Mouse (Mus musculus): Measurements from ENCODE around the gene Dmgdh. TPM values are rescaled to one million over a fixed set of nuclear protein-coding genes. Genes with fewer than 3 reads are reported as not detected.

Dmgdh gene
- polyA plus RNA-seq, 1 experiment = not detected

GRCm38 (mm10) chr13:93755084-93755483, 80.9 kb downstream of the Dmgdh start:
- Histone ChIP-seq H3K27ac (ENCODE audit: insufficient read depth, low read length) (no peak overlapping the region), H3K4me3 (ENCODE audit: extremely low read depth, insufficient read depth, insufficient read length) (no peak overlapping the region), H3K4me1 (ENCODE audit: control insufficient read depth, insufficient read depth, insufficient read length) (peaks cover 3% of the 10 kb centered on the region; the same call in 1 of the 2 replicates), H3K27me3 (ENCODE audit: control insufficient read depth, insufficient read depth, low read length) (no peaks in the 10 kb centered on the region), H3K36me3 (ENCODE audit: control insufficient read depth, insufficient read depth, low read length) (no peaks in the 10 kb centered on the region)
- no peak for TF ChIP-seq POLR2A (IDR thresholded peaks at IDR 0.05; ENCODE audit: low read depth, low read length)
- TF ChIP-seq CTCF (IDR thresholded peaks at IDR 0.05; ENCODE audit: extremely low read depth, insufficient read depth, insufficient read length, insufficient replicate concordance) = no peak
- no peak for DNase-seq (ENCODE audit: low read depth in 1 of 2, low spot score in 2 of 2)
- 30% methylated on average over 4 of the region's 4 CpGs for WGBS

- no peaks in the 10 kb centered on the region for H3K36me3 ChIP-seq (ENCODE audit: control insufficient read depth, insufficient read depth, low read length)
- no peak overlapping the region for H3K27ac ChIP-seq (ENCODE audit: insufficient read depth, low read length)
- TF ChIP-seq POLR2A (IDR thresholded peaks at IDR 0.05; ENCODE audit: low read depth, low read length) (no peak), CTCF (IDR thresholded peaks at IDR 0.05; ENCODE audit: extremely low read depth, insufficient read depth, insufficient read length, insufficient replicate concordance) (no peak)
- H3K4me1 ChIP-seq (ENCODE audit: control insufficient read depth, insufficient read depth, insufficient read length) = peaks cover 3% of the 10 kb centered on the region; the same call in 1 of the 2 replicates
- DNase-seq (ENCODE audit: low read depth in 1 of 2, low spot score in 2 of 2) = no peak
- no peak overlapping the region for H3K4me3 ChIP-seq (ENCODE audit: extremely low read depth, insufficient read depth, insufficient read length)
- H3K27me3 ChIP-seq (ENCODE audit: control insufficient read depth, insufficient read depth, low read length) = no peaks in the 10 kb centered on the region
- WGBS = 79% methylated on average over 7 of the region's 7 CpGs
Observed at GRCm38 (mm10) chr13:93756674-93757073, 82.4 kb downstream of the Dmgdh start.

GRCm38 (mm10) chr13:93757514-93757913, 83.3 kb downstream of the Dmgdh start:
- no peak for DNase-seq (ENCODE audit: low read depth in 1 of 2, low spot score in 2 of 2)
- no peaks in the 10 kb centered on the region for H3K27me3 ChIP-seq (ENCODE audit: control insufficient read depth, insufficient read depth, low read length)
- H3K4me3 ChIP-seq (ENCODE audit: extremely low read depth, insufficient read depth, insufficient read length) = no peak overlapping the region
- no peak for TF ChIP-seq CTCF (IDR thresholded peaks at IDR 0.05; ENCODE audit: extremely low read depth, insufficient read depth, insufficient read length, insufficient replicate concordance)
- no peak for TF ChIP-seq POLR2A (IDR thresholded peaks at IDR 0.05; ENCODE audit: low read depth, low read length)
- 86% methylated on average over 6 of the region's 6 CpGs for WGBS
- H3K36me3 ChIP-seq (ENCODE audit: control insufficient read depth, insufficient read depth, low read length) = no peaks in the 10 kb centered on the region
- no peak overlapping the region for H3K27ac ChIP-seq (ENCODE audit: insufficient read depth, low read length)
- peaks cover 3% of the 10 kb centered on the region; the same call in 1 of the 2 replicates for H3K4me1 ChIP-seq (ENCODE audit: control insufficient read depth, insufficient read depth, insufficient read length)

GRCm38 (mm10) chr13:93758149-93758898, 84.1 kb downstream of the Dmgdh start:
- no peak for TF ChIP-seq CTCF (IDR thresholded peaks at IDR 0.05; ENCODE audit: extremely low read depth, insufficient read depth, insufficient read length, insufficient replicate concordance)
- TF ChIP-seq POLR2A (IDR thresholded peaks at IDR 0.05; ENCODE audit: low read depth, low read length) = no peak
- H3K4me3 ChIP-seq (ENCODE audit: extremely low read depth, insufficient read depth, insufficient read length) = no peak overlapping the region
- 52% methylated on average over 14 of the region's 14 CpGs for WGBS
- H3K4me1 ChIP-seq (ENCODE audit: control insufficient read depth, insufficient read depth, insufficient read length) = peaks cover 3% of the 10 kb centered on the region; the same call in 1 of the 2 replicates
- no peak for DNase-seq (ENCODE audit: low read depth in 1 of 2, low spot score in 2 of 2)
- H3K27ac ChIP-seq (ENCODE audit: insufficient read depth, low read length) = no peak overlapping the region
- no peaks in the 10 kb centered on the region for H3K27me3 ChIP-seq (ENCODE audit: control insufficient read depth, insufficient read depth, low read length)
- H3K36me3 ChIP-seq (ENCODE audit: control insufficient read depth, insufficient read depth, low read length) = no peaks in the 10 kb centered on the region

GRCm38 (mm10) chr13:93761831-93762230, 87.6 kb downstream of the Dmgdh start:
- no peak for DNase-seq (ENCODE audit: low read depth in 1 of 2, low spot score in 2 of 2)
- 96% methylated on average over 8 of the region's 8 CpGs for whole genome bisulfite sequencing
- no peak overlapping the region for H3K4me3 ChIP-seq (ENCODE audit: extremely low read depth, insufficient read depth, insufficient read length)

GRCm38 (mm10) chr13:93762879-93763278, 88.6 kb downstream of the Dmgdh start:
- Histone ChIP-seq H3K27me3 (ENCODE audit: control insufficient read depth, insufficient read depth, low read length) (no peaks in the 10 kb centered on the region), H3K4me3 (ENCODE audit: extremely low read depth, insufficient read depth, insufficient read length) (no peak overlapping the region), H3K27ac (ENCODE audit: insufficient read depth, low read length) (no peak overlapping the region), H3K36me3 (ENCODE audit: control insufficient read depth, insufficient read depth, low read length) (no peaks in the 10 kb centered on the region), H3K4me1 (ENCODE audit: control insufficient read depth, insufficient read depth, insufficient read length) (no peaks in the 10 kb centered on the region; the same call in 1 of the 2 replicates)
- 23% methylated on average over 3 of the region's 3 CpGs for WGBS
- DNase-seq (ENCODE audit: low read depth in 1 of 2, low spot score in 2 of 2) = no peak
- TF ChIP-seq POLR2A (IDR thresholded peaks at IDR 0.05; ENCODE audit: low read depth, low read length) (no peak), CTCF (IDR thresholded peaks at IDR 0.05; ENCODE audit: extremely low read depth, insufficient read depth, insufficient read length, insufficient replicate concordance) (no peak)

More at GRCm38 (mm10) chr13:93761831-93762230, 87.6 kb downstream of the Dmgdh start:
- Histone ChIP-seq H3K36me3 (ENCODE audit: control insufficient read depth, insufficient read depth, low read length) (no peaks in the 10 kb centered on the region), H3K4me1 (ENCODE audit: control insufficient read depth, insufficient read depth, insufficient read length) (no peaks in the 10 kb centered on the region; the same call in 1 of the 2 replicates), H3K27me3 (ENCODE audit: control insufficient read depth, insufficient read depth, low read length) (no peaks in the 10 kb centered on the region), H3K27ac (ENCODE audit: insufficient read depth, low read length) (no peak overlapping the region)
- TF ChIP-seq CTCF (IDR thresholded peaks at IDR 0.05; ENCODE audit: extremely low read depth, insufficient read depth, insufficient read length, insufficient replicate concordance) = no peak
- no peak for TF ChIP-seq POLR2A (IDR thresholded peaks at IDR 0.05; ENCODE audit: low read depth, low read length)
